Mouse (Mus musculus): ENCODE measurements around the gene Lmo3. TPM values are rescaled to one million over a fixed set of nuclear protein-coding genes. Genes with fewer than 3 reads are reported as not detected.

Lmo3 gene
- total and polyA plus RNA-seq, 3 experiments = not detected

DNA sequence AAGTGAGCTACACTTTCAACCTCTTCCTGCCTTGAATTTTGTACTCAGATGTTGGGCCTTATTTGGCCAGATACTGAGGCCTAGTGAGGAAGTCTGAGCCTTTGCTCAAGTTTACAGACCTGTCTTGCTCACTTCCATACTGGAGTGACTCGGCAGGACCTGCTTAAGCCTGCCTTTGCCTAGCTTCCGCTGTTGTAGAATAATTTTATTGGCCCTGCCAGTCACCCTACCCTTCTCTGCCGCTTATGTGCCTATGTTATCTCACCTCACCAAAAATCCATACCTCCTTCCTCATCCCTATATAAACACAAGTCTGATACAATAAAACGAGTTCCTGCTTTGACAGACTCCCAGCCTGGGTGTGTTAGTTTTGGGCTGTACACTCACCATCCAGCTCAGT is 235.2 kb downstream of the Lmo3 start:
- H3K27ac ChIP-seq (ENCODE audit: control insufficient read depth, low read depth, low read length) = no peak overlapping the region
- TF ChIP-seq ZC3H11A (IDR thresholded peaks at IDR 0.05; ENCODE audit: low read depth, low read length) = no peak
- TF ChIP-seq HCFC1 (IDR thresholded peaks at IDR 0.05; ENCODE audit: low read depth, low read length) = no peak
- TF ChIP-seq POLR2A (IDR thresholded peaks at IDR 0.05; ENCODE audit: control insufficient read depth in 1 of 2, insufficient read depth in 1 of 2, low read depth in 1 of 2, low read length in 2 of 2, poor library complexity in 1 of 2) = no peak
- TF ChIP-seq MXI1 (IDR thresholded peaks at IDR 0.05; ENCODE audit: low read depth, low read length) = no peak
- no peak for TF ChIP-seq MAX (IDR thresholded peaks at IDR 0.05; ENCODE audit: low read length)
- no peak for TF ChIP-seq POLR2AphosphoS2 (IDR thresholded peaks at IDR 0.05; ENCODE audit: low read length)
- TF ChIP-seq KAT2A (conservative IDR thresholded peaks at IDR 0.05; ENCODE audit: low read depth, low read length) = no peak
- no peaks in the 10 kb centered on the region for H3K9me3 ChIP-seq (replicated peaks; ENCODE audit: insufficient read depth, low read length)
- no peaks in the 10 kb centered on the region for H3K4me1 ChIP-seq (ENCODE audit: control insufficient read depth in 1 of 2, insufficient read depth in 2 of 2, low read length in 2 of 2)
- no peak for DNase-seq (ENCODE audit: low read depth, low spot score)
- no peaks in the 10 kb centered on the region for H3K79me2 ChIP-seq (ENCODE audit: control insufficient read depth, insufficient read depth, low read length, poor library complexity)
- H3K27me3 ChIP-seq (ENCODE audit: control insufficient read depth in 1 of 2, insufficient read depth in 2 of 2, low read length in 2 of 2) = no peaks in the 10 kb centered on the region
- no peaks in the 10 kb centered on the region for H3K36me3 ChIP-seq (ENCODE audit: control insufficient read depth in 1 of 2, insufficient read depth in 2 of 2, low read length in 2 of 2)
- no peak overlapping the region for H3K9ac ChIP-seq (ENCODE audit: control insufficient read depth, low read depth, low read length, poor library complexity, severe bottlenecking)
- H3K4me3 ChIP-seq (ENCODE audit: control insufficient read depth in 1 of 2, insufficient read depth in 1 of 2, low read depth in 2 of 2, low read length in 2 of 2) = no peak overlapping the region

GRCm38 (mm10) chr6:138335858-138336257 is 245.9 kb downstream of the Lmo3 start:
- H3K4me3 ChIP-seq (ENCODE audit: control insufficient read depth in 1 of 2, insufficient read depth in 1 of 2, low read depth in 2 of 2, low read length in 2 of 2) = no peak overlapping the region
- H3K9me3 ChIP-seq (replicated peaks; ENCODE audit: insufficient read depth, low read length) = no peaks in the 10 kb centered on the region

DNA sequence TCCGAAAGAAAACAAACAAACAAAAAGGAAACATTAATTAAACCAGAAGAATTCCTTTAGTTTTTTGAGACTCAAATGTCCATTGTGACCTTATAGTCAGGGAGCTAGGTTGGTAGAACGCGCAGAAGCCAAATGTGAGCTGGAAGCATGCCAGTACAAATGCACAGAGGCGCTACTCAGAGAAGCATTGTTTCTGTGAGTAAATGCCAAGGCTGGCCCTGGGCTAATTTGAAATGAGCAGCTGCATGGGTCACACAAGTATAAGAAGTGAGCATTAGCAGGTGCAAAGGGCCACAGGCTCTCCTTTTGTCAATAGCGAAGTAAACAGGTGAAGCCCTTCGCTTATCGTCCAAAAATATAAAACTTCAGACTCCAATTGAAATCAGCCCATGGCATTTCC is 247.8 kb downstream of the Lmo3 start:
- no peak overlapping the region for H3K27ac ChIP-seq (ENCODE audit: control insufficient read depth, low read depth, low read length)
- TF ChIP-seq POLR2A (IDR thresholded peaks at IDR 0.05; ENCODE audit: control insufficient read depth in 1 of 2, insufficient read depth in 1 of 2, low read depth in 1 of 2, low read length in 2 of 2, poor library complexity in 1 of 2) = no peak
- TF ChIP-seq POLR2AphosphoS2 (IDR thresholded peaks at IDR 0.05; ENCODE audit: low read length) = no peak
- TF ChIP-seq SMC3 (IDR thresholded peaks at IDR 0.05; ENCODE audit: low read depth, low read length) = no peak
- TF ChIP-seq EP300 (IDR thresholded peaks at IDR 0.05; ENCODE audit: low read depth in 1 of 2, low read length in 2 of 2) = no peak
- TF ChIP-seq ELF1 (IDR thresholded peaks at IDR 0.05; ENCODE audit: low read depth, low read length) = no peak
- TF ChIP-seq KAT2A (conservative IDR thresholded peaks at IDR 0.05; ENCODE audit: low read depth, low read length) = no peak
- no peak for TF ChIP-seq GABPA (IDR thresholded peaks at IDR 0.05; ENCODE audit: low read depth, low read length)
- TF ChIP-seq ETS1 (IDR thresholded peaks at IDR 0.05; ENCODE audit: low read depth, low read length) = no peak
- TF ChIP-seq MEF2A (IDR thresholded peaks at IDR 0.05; ENCODE audit: extremely low read depth, insufficient replicate concordance, low read depth, low read length, poor library complexity, severe bottlenecking) = no peak
- no peak for TF ChIP-seq E2F4 (IDR thresholded peaks at IDR 0.05; ENCODE audit: borderline replicate concordance, low read depth, low read length)
- TF ChIP-seq SIN3A (IDR thresholded peaks at IDR 0.05; ENCODE audit: low read length) = no peak
- TF ChIP-seq CHD1 (IDR thresholded peaks at IDR 0.05; ENCODE audit: low read depth, low read length) = no peak
- H3K4me1 ChIP-seq (ENCODE audit: control insufficient read depth in 1 of 2, insufficient read depth in 2 of 2, low read length in 2 of 2) = no peaks in the 10 kb centered on the region
- H3K9me3 ChIP-seq (replicated peaks; ENCODE audit: insufficient read depth, low read length) = no peaks in the 10 kb centered on the region
- H3K4me3 ChIP-seq (ENCODE audit: control insufficient read depth in 1 of 2, insufficient read depth in 1 of 2, low read depth in 2 of 2, low read length in 2 of 2) = no peak overlapping the region
- no peaks in the 10 kb centered on the region for H3K36me3 ChIP-seq (ENCODE audit: control insufficient read depth in 1 of 2, insufficient read depth in 2 of 2, low read length in 2 of 2)
- no peaks in the 10 kb centered on the region for H3K79me2 ChIP-seq (ENCODE audit: control insufficient read depth, insufficient read depth, low read length, poor library complexity)
- H3K27me3 ChIP-seq (ENCODE audit: control insufficient read depth in 1 of 2, insufficient read depth in 2 of 2, low read length in 2 of 2) = no peaks in the 10 kb centered on the region
- H3K9ac ChIP-seq (ENCODE audit: control insufficient read depth, low read depth, low read length, poor library complexity, severe bottlenecking) = no peak overlapping the region
- DNase-seq (ENCODE audit: low read depth, low spot score) = no peak

More at GRCm38 (mm10) chr6:138335858-138336257, 245.9 kb downstream of the Lmo3 start:
- H3K9ac ChIP-seq (ENCODE audit: control insufficient read depth, low read depth, low read length, poor library complexity, severe bottlenecking) = no peak overlapping the region
- H3K4me1 ChIP-seq (ENCODE audit: control insufficient read depth in 1 of 2, insufficient read depth in 2 of 2, low read length in 2 of 2) = no peaks in the 10 kb centered on the region
- no peak for TF ChIP-seq KAT2A (conservative IDR thresholded peaks at IDR 0.05; ENCODE audit: low read depth, low read length)
- no peak for TF ChIP-seq MAZ (IDR thresholded peaks at IDR 0.05; ENCODE audit: low read depth, low read length)
- no peak for TF ChIP-seq ZNF384 (IDR thresholded peaks at IDR 0.05; ENCODE audit: low read depth, low read length)
- no peak for TF ChIP-seq BHLHE40 (IDR thresholded peaks at IDR 0.05; ENCODE audit: borderline replicate concordance, low read depth, low read length)
- no peak for TF ChIP-seq MYB (IDR thresholded peaks at IDR 0.05; ENCODE audit: low read depth, low read length)
- no peak for TF ChIP-seq RCOR1 (IDR thresholded peaks at IDR 0.05; ENCODE audit: low read depth, low read length)
- no peak for TF ChIP-seq USF1 (IDR thresholded peaks at IDR 0.05; ENCODE audit: low read depth, low read length)
- TF ChIP-seq CHD2 (IDR thresholded peaks at IDR 0.05; ENCODE audit: low read length) = no peak
- no peak for TF ChIP-seq MYC (IDR thresholded peaks at IDR 0.05; ENCODE audit: low read depth, low read length)
- TF ChIP-seq CTCF (IDR thresholded peaks at IDR 0.05 in 2 of 3, conservative IDR thresholded peaks at IDR 0.05 in 1 of 3; ENCODE audit: control insufficient read depth in 1 of 3, insufficient read depth in 1 of 3, low read depth in 2 of 3, low read length in 3 of 3, poor library complexity in 1 of 3, severe bottlenecking in 1 of 3) = no peak
- TF ChIP-seq SMC3 (IDR thresholded peaks at IDR 0.05; ENCODE audit: low read depth, low read length) = no peak
- no peak for TF ChIP-seq ZC3H11A (IDR thresholded peaks at IDR 0.05; ENCODE audit: low read depth, low read length)
- TF ChIP-seq POLR2AphosphoS2 (IDR thresholded peaks at IDR 0.05; ENCODE audit: low read length) = no peak
- no peak for TF ChIP-seq ZKSCAN1 (IDR thresholded peaks at IDR 0.05; ENCODE audit: low read depth, low read length)
- TF ChIP-seq CHD1 (IDR thresholded peaks at IDR 0.05; ENCODE audit: low read depth, low read length) = no peak
- H3K36me3 ChIP-seq (ENCODE audit: control insufficient read depth in 1 of 2, insufficient read depth in 2 of 2, low read length in 2 of 2) = no peaks in the 10 kb centered on the region
- DNase-seq (ENCODE audit: low read depth, low spot score) = no peak
- no peak overlapping the region for H3K27ac ChIP-seq (ENCODE audit: control insufficient read depth, low read depth, low read length)
- H3K27me3 ChIP-seq (ENCODE audit: control insufficient read depth in 1 of 2, insufficient read depth in 2 of 2, low read length in 2 of 2) = no peaks in the 10 kb centered on the region
- H3K79me2 ChIP-seq (ENCODE audit: control insufficient read depth, insufficient read depth, low read length, poor library complexity) = no peaks in the 10 kb centered on the region

Measured in MEL (cell line).